Mouse (Mus musculus): ENCODE measurements around the gene Gm20696.

DNA sequence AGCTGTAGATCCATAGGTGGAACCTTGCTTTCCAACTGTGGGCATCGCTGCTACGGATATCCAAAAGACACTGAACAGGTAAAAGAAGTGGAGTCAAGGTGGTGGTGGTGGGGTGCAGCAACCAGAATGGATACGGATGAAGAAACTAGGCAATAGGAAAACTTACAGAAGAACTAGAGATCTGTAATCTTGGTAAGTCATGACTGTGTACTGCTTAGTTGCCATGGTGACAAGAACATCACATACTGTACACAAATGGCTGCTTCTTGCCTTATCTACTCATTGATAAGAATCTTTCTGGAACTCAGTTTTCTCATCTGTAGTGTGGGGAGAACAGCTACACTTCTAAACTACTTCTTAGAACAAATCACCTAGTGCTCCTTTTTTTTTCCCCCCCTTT is 446.1 kb downstream of the Gm20696 start:
- TF ChIP-seq GATA1 (IDR thresholded peaks at IDR 0.05; ENCODE audit: low read length): no peak
- no peak for TF ChIP-seq TAL1 (IDR thresholded peaks at IDR 0.05; ENCODE audit: low read length)
